Mouse (Mus musculus) ES-E14 (cell line): ENCODE measurements around the gene Gng5.

Source experiments
- CHD2 ChIP-seq: IDR thresholded peaks from 2 replicates; pipeline ENCODE4 v1.6.1; 2014; ENCODE audit warnings: mild to moderate bottlenecking, low read depth, low read length, inconsistent platforms
- MAFK ChIP-seq: IDR thresholded peaks from 2 replicates; pipeline ENCODE4 v1.6.1; 2014; ENCODE audit warnings: mild to moderate bottlenecking, low read depth, low read length, inconsistent platforms; ENCODE audit not compliant: insufficient read depth
- ZC3H11A ChIP-seq: IDR thresholded peaks from 2 replicates; pipeline ENCODE4 v1.6.1; 2012; ENCODE audit warnings: low read depth, mild to moderate bottlenecking, inconsistent platforms, low read length, borderline replicate concordance
- ZNF384 ChIP-seq: IDR thresholded peaks from 2 replicates; pipeline ENCODE4 v1.6.1; 2012; ENCODE audit warnings: low read depth, low read length, inconsistent platforms

DNA sequence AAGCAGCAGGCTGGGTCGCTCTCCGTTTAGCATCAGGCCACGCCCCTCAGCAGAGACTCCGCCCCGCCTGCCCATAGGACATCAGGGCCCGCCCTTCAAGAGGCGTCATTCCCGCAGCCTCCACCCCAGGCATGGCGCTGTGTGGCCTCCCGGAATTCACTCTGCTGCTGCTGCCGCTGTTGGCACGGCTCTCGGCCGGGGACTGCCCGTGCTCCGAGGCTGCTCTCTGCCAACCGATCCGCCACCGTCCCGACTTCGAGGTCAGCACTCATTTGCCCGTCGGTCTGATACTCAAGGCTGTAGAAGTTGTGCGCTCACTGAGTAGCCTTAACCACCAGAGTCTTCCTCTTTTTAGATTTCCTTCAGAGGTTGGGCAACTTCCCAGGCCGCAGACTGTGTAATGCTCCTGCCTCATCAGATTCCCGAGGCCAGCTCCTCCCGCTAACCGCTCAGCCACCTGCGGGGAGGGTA is 49.2 kb upstream of the Gng5 start:
- TF ChIP-seq ZC3H11A (no peak), CHD2 (no peak), MAFK (no peak), ZNF384 (no peak)
